Mouse (Mus musculus): ENCODE data around the gene Gemin8. TPM values are rescaled to one million over a fixed set of nuclear protein-coding genes. Genes with fewer than 3 reads are reported as not detected.
A peak's percentile ranks its signal among the peaks of the same experiment; 100 is the strongest.

The Gemin8 gene
- 3.5 and 5.6 TPM in 2 replicates for total RNA-seq (2014; rRNA removed; ENCODE audit: low replicate concordance)
- 3.2 and 3.8 TPM in 2 replicates for polyA plus RNA-seq (2015; fragmentation: Nextera tagmentation; extraction: Ambion mirVana)

DNA sequence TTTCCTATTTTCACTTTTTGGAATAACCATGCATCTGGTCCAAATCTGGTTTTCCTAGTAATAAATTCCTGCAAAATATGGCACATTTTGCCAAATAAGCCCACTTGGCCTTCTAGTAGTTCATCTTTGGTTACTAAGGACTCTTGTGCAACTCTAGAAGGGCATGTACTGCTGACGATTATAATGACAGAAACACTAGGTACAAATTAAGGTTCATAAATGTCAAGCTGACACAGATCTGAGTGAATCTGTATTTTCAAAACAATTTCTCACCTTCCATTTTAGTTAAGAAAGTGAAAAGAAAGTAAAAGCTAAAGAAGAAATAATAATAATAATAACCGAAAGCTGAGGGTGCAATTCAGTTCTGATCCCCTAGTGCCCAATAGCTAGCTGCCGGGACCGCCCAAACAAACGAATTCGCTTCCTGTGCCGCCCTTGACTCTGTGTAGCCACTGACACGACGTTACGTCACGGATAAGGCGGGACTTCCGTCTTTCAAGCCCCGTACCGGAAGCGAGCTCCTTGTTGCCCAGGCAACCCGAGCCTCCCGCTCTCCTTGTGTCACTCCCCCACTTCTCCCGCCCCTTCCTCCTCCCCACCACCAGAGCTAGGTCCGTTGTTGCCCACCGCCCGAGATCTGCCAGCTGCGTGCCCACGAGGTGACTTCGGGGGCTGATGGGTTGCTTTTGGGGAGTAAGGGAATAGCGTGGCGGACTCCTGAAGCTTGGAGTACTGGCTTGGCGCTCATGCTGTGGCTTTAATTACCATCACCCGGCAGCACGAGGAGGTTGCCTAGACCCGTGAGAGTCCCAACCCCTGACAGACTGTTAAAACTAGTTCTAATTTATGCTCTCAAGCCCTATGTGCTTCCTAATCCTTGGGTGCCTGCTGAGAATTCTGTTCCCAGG lies at the start of gene Gemin8:
Gene Gemin8, plus strand, starts transcription at position 563 of the 908 bp plus-strand sequence.
- H3K36me3 ChIP-seq (replicated peaks; ENCODE audit: control insufficient read depth, insufficient read depth, low read length): no peaks in the 10 kb centered on the region
- H3K4me2 ChIP-seq (ENCODE audit: low read depth, low read length): peak within 1 kb of the TSS; percentile 60
- DNase-seq (ENCODE audit: low spot score) (peak; percentile 84), ATAC-seq (ENCODE audit: insufficient read depth, low read depth) (peak; percentile 100)
- no peaks in the 10 kb centered on the region for H3K4me1 ChIP-seq (ENCODE audit: control insufficient read depth, insufficient read depth)
- H3K27ac ChIP-seq (ENCODE audit: low read depth): peak within 1 kb of the TSS; percentile 52; the same call in 1 of the 2 replicates
- peak; percentile 2; the same call in 1 of the 2 replicates for TF ChIP-seq CTCF (IDR thresholded peaks at IDR 0.05; ENCODE audit: low read depth)
- TF ChIP-seq EP300 (IDR thresholded peaks at IDR 0.05; ENCODE audit: low read depth): no peak
- H3K27me3 ChIP-seq (ENCODE audit: control insufficient read depth, insufficient read depth, low read length): no peaks in the 10 kb centered on the region
- H3K9ac ChIP-seq (replicated peaks; ENCODE audit: low read depth, low read length): peak within 1 kb of the TSS; percentile 55
- no peaks in the 10 kb centered on the region for H3K9me3 ChIP-seq (replicated peaks; ENCODE audit: control insufficient read depth, low read length)
- WGBS: 14% methylated on average over 31 of the region's 31 CpGs
- peak within 1 kb of the TSS; percentile 66 for H3K4me3 ChIP-seq (ENCODE audit: low read depth, low read length)

- Histone ChIP-seq H3K4me2 (ENCODE audit: low read depth, low read length) (no peak overlapping the region), H3K4me1 (ENCODE audit: control insufficient read depth, insufficient read depth) (no peaks in the 10 kb centered on the region), H3K9ac (replicated peaks; ENCODE audit: low read depth, low read length) (no peak overlapping the region), H3K9me3 (replicated peaks; ENCODE audit: control insufficient read depth, low read length) (no peaks in the 10 kb centered on the region), H3K4me3 (ENCODE audit: low read depth, low read length) (no peak overlapping the region), H3K27me3 (ENCODE audit: control insufficient read depth, insufficient read depth, low read length) (no peaks in the 10 kb centered on the region), H3K36me3 (replicated peaks; ENCODE audit: control insufficient read depth, insufficient read depth, low read length) (no peaks in the 10 kb centered on the region), H3K27ac (ENCODE audit: low read depth) (no peak overlapping the region)
- DNase-seq (ENCODE audit: low spot score) (no peak), ATAC-seq (ENCODE audit: insufficient read depth, low read depth) (no peak)
- TF ChIP-seq EP300 (IDR thresholded peaks at IDR 0.05; ENCODE audit: low read depth): no peak
- no peak for TF ChIP-seq CTCF (IDR thresholded peaks at IDR 0.05; ENCODE audit: low read depth)
- 73% methylated on average over 15 of the region's 15 CpGs for WGBS
Measured at GRCm38 (mm10) chrX:166147158-166147846, 23.0 kb upstream of the Gemin8 start.

GRCm38 (mm10) chrX:166162773-166163172 lies 7.5 kb upstream of the Gemin8 start:
- Histone ChIP-seq H3K9ac (replicated peaks; ENCODE audit: low read depth, low read length) (no peak overlapping the region), H3K4me3 (ENCODE audit: low read depth, low read length) (no peak overlapping the region), H3K4me1 (ENCODE audit: control insufficient read depth, insufficient read depth) (no peaks in the 10 kb centered on the region), H3K4me2 (ENCODE audit: low read depth, low read length) (no peak overlapping the region), H3K27ac (ENCODE audit: low read depth) (no peak overlapping the region), H3K9me3 (replicated peaks; ENCODE audit: control insufficient read depth, low read length) (no peaks in the 10 kb centered on the region), H3K27me3 (ENCODE audit: control insufficient read depth, insufficient read depth, low read length) (no peaks in the 10 kb centered on the region), H3K36me3 (replicated peaks; ENCODE audit: control insufficient read depth, insufficient read depth, low read length) (no peaks in the 10 kb centered on the region)
- no peak for ATAC-seq (ENCODE audit: insufficient read depth, low read depth)
- DNase-seq (ENCODE audit: low spot score): no peak
- TF ChIP-seq CTCF (IDR thresholded peaks at IDR 0.05; ENCODE audit: low read depth): peak; percentile 34; the same call in 1 of the 2 replicates
- no peak for TF ChIP-seq EP300 (IDR thresholded peaks at IDR 0.05; ENCODE audit: low read depth)
- 51% methylated on average over 4 of the region's 4 CpGs for WGBS

DNA sequence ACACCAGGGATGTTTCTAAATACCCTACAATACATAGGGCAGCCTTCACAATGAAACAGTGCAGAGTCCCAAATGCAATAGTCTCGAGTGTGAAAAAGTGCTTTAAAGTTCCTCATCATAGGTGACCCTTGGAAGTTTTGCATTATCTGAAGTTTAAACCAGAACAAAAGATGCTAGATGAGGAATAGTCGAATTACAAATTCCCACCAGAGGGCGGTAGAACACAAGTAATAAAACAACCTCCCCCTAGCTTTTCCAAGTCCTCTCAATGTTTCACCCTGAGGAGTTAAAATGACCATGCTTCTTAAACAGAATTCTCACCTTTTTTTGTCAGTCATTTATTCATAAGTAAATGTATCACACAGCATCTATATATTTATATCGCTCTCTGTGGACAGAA lies 2.9 kb upstream of the Gemin8 start:
- ATAC-seq (ENCODE audit: insufficient read depth, low read depth): no peak
- H3K9ac ChIP-seq (replicated peaks; ENCODE audit: low read depth, low read length): no peak overlapping the region
- H3K36me3 ChIP-seq (replicated peaks; ENCODE audit: control insufficient read depth, insufficient read depth, low read length): no peaks in the 10 kb centered on the region
- peak; percentile 15 for DNase-seq (ENCODE audit: low spot score)
- no peaks in the 10 kb centered on the region for H3K27me3 ChIP-seq (ENCODE audit: control insufficient read depth, insufficient read depth, low read length)
- H3K9me3 ChIP-seq (replicated peaks; ENCODE audit: control insufficient read depth, low read length): no peaks in the 10 kb centered on the region
- no peak overlapping the region for H3K4me2 ChIP-seq (ENCODE audit: low read depth, low read length)
- H3K4me1 ChIP-seq (ENCODE audit: control insufficient read depth, insufficient read depth): no peaks in the 10 kb centered on the region
- H3K27ac ChIP-seq (ENCODE audit: low read depth): no peak overlapping the region
- TF ChIP-seq CTCF (IDR thresholded peaks at IDR 0.05; ENCODE audit: low read depth) (peak; percentile 43), EP300 (IDR thresholded peaks at IDR 0.05; ENCODE audit: low read depth) (no peak)
- H3K4me3 ChIP-seq (ENCODE audit: low read depth, low read length): no peak overlapping the region
- 8% methylated on average over 4 of the region's 4 CpGs for WGBS

- no peak overlapping the region for H3K27ac ChIP-seq (ENCODE audit: low read depth)
- no peaks in the 10 kb centered on the region for H3K27me3 ChIP-seq (ENCODE audit: control insufficient read depth, insufficient read depth, low read length)
- 38% methylated on average over 3 of the region's 3 CpGs for WGBS
- H3K9ac ChIP-seq (replicated peaks; ENCODE audit: low read depth, low read length): no peak overlapping the region
- H3K9me3 ChIP-seq (replicated peaks; ENCODE audit: control insufficient read depth, low read length): no peaks in the 10 kb centered on the region
- H3K4me2 ChIP-seq (ENCODE audit: low read depth, low read length): no peak overlapping the region
- H3K4me1 ChIP-seq (ENCODE audit: control insufficient read depth, insufficient read depth): no peaks in the 10 kb centered on the region
- H3K36me3 ChIP-seq (replicated peaks; ENCODE audit: control insufficient read depth, insufficient read depth, low read length): no peaks in the 10 kb centered on the region
- DNase-seq (ENCODE audit: low spot score) (no peak), ATAC-seq (ENCODE audit: insufficient read depth, low read depth) (no peak)
- no peak overlapping the region for H3K4me3 ChIP-seq (ENCODE audit: low read depth, low read length)
- no peak for TF ChIP-seq CTCF (IDR thresholded peaks at IDR 0.05; ENCODE audit: low read depth)
- no peak for TF ChIP-seq EP300 (IDR thresholded peaks at IDR 0.05; ENCODE audit: low read depth)
Measured at GRCm38 (mm10) chrX:166167923-166168322, 2.3 kb upstream of the Gemin8 start.

All from heart, postnatal 0 days (tissue).